Mouse (Mus musculus) heart, postnatal 36 days (tissue): ENCODE data around the gene Nr1i3. TPM values are rescaled to one million over a fixed set of nuclear protein-coding genes. Genes with fewer than 3 reads are reported as not detected.
A peak's percentile ranks its signal among the peaks of the same experiment; 100 is the strongest.

ENCODE experiments used
- DNase-seq, 2 experiments: peaks; one replicate each; pipeline ENCODE4 v3.0.0; 2021 to 2022
- intact Hi-C: fragments of 180-260 bp; cut with DNase I; formaldehyde crosslinking; loops from one replicate; pipeline ENCODE4 v1.15.1; 2025
- total RNA-seq, 2 experiments: library from RNA; stranded (reverse); gene quantifications; 2 replicates each; pipeline ENCODE4 v1.2.3; 2021

The Nr1i3 gene
- total RNA-seq, 2 experiments from 2014 or later, result 0.08 TPM; not detected in 1

DNA sequence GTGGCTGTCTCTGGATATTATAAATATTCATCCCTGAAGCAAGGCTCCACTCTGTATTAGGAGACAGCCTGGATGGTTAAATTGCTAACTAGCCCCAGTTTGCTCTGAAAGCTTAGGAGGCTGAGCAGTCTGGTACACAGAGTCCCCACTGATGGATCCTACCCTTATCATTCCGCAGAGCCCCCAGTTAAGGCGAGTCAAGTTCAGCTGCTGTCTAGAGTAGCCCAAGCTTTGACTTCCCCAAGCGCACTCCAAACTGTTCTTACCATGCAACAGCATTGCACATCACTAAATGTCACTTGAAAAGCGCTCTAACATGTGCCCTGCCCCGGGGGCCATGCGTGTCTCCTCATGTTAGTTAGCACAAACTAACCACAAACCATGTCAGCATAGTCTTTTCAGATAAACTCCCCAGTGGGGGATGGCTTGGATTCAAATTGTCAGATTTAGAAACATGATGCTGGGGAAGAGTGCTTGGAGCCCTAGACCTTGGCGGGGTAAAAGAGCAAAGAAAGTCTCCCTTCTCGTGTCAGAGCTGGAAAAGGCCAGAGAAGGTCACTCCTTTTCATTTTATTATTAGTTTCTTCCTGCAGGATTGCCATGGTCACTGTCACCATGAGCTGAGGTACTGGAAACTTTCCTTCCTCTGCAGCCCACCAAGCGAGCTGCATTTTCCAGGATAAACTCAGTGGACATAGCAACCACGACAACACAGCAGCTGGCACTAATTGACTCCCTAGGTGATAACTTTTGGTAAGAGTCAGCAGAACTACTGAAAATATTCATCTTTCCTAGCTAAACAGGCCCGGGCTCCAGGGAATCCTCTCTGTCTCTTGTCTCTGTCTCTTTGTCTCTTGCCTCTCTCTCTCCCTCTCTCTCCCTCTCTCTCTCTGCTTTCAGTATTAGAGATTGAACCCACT is 19.6 kb upstream of the Nr1i3 start:
- no peak for DNase-seq

DNA sequence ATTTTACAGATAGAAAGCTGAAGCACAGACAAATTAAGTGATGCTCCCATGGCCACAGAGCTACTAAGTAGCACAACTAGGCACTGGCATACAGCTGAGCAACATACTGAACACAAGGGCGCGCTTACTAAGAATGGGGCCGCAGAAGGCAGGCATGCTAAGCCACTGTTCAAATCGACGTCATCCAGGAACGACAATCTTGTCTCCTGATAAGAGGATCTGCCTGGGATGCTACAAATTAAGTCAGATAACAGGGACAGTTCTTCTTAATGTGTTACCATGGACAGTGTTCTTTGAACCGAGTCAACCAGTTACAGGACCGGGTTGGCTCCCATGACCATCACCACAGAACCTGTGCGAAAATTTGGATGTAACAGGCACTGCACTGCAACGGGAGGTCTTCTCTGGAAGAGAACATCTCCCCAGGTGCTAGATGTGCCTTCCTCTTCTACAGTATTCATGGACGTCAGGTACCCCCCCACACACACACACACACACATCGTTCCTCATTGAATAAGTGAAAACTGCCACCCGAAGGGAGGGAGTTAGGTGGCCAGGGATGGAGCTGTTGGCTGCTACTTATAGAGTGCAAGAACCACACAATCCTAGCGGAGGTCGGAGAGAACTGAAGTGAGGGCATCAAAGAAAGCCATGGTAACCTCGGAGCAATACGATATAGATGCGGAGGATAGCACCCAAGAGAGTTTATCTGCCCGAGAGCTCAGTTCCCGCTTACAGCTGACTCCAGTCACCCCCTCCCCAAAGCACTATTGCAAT is 18.5 kb upstream of the Nr1i3 start:
- no peak for DNase-seq
- intact Hi-C loops, result loop anchor here (2.0 kb wide), 2 partner anchors 26 to 30 kb away; no protein-coding TSS in a partner anchor

More for the DNA sequence above, 19.6 kb upstream of the Nr1i3 start:
- intact Hi-C loops, result loop anchor here (2.0 kb wide), 2 partner anchors 27 to 29 kb away; no protein-coding TSS in a partner anchor

DNA sequence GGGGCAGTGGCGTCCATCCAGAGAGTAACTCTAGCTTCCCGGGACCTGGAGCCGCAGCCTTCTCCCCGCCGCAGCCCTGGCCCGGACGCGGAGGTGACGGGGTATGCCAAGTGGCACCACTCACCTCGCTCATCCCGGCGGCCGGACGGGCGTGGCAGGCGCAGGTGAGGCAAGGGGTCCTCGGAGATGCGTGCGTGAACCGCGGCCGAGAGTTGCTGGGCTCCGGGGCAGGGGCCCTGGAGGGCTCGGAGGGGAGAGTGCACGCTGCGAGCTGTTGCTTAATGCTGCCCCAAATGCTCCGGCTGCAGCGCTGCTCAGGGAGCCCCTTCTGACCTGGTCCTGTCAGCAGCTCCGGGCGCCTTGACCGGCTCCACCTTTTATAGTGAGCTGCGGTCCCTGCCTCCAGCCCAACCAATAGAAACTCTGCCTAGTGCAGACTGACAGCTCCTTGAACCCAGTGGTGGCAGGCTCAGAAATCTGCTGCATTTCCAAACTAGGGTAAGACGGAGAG is 17.8 kb upstream of the Nr1i3 start, which contains the start of gene Pcp4l1:
Gene Pcp4l1, minus strand, starts transcription at position 382 of the 511 bp plus-strand sequence.
- peak; percentile 69 to 78 for DNase-seq
- intact Hi-C loops, result loop anchor here (2.0 kb wide), 2 partner anchors 25 to 31 kb away; no protein-coding TSS in a partner anchor

DNA sequence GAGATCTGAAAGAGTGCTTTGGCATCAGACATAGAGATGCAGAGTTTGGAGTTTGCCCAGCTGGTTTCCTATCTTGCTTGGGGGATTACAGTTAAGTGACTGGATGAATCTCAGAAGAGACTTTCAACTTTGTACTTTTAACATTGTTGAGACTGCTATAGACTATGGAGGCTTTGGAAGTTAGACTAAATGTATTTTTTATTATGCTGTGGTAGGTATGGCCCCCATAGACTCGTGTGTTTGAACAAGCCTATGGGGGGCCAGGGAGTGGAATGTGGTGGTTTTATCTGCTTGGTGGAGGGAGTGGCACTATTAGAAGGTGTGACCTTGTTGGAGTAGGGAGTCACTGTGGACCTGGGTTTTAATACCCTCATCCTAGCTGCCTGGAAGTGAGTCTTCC is 14.2 kb upstream of the Nr1i3 start:
- intact Hi-C loops, result no loop called here
- no peak for DNase-seq

DNA sequence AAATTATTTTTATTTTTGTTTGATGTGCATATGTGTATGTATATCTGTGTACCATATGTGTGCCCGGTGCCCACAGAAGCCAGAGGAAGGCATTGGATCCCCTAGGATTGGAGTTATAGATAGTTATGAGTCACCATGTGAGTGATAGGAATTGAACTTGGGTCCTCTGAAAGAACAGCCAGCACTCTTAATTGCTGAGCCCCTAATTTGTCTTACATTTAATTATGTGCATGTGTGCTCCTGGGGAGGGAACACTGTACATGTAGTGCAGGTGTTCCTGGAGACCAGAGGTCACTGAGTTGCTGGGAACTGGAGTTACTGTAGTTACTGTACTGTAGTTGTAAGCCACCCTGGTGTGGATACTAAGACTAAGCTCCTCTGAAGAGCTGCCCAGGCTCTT is 13.0 kb upstream of the Nr1i3 start:
- no peak for DNase-seq
- intact Hi-C loops, result no loop called here

DNA sequence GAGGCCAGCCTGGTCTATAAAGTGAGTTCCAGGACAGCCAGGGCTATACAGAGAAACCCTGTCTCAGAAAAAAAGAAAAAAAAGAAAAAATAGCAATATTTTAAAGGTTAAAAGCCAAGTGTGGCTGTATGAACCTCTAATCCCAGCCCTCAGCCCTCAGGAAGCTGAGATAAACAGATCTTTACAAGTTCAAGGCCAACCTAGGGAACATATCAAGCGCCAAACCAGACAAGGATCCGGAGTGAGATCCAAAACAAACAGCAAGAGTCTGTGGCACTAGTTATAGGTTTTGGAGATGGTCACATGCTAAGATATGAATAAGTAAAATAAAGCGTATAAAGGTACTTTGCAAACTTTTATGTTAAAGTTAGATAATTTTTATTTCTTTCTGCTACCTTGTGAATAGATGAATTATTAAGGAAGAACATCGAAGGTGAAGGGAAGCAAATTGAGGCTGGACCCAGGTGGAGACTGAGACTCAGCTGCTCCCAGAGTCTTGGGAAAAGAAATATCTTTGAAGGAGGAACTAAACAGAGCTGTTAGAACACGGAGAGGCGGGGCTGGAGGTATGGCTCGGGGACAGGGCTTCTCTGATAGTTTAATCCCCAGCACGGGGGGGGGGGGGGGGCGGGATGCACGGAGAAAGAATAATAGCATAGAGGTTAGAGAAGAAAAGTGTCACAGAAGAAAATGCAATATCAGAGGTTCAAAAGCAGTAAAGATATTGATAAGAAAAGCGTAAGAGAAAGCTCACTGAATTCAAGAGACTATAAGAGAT is 10.1 kb upstream of the Nr1i3 start:
- intact Hi-C loops, result no loop called here

DNA sequence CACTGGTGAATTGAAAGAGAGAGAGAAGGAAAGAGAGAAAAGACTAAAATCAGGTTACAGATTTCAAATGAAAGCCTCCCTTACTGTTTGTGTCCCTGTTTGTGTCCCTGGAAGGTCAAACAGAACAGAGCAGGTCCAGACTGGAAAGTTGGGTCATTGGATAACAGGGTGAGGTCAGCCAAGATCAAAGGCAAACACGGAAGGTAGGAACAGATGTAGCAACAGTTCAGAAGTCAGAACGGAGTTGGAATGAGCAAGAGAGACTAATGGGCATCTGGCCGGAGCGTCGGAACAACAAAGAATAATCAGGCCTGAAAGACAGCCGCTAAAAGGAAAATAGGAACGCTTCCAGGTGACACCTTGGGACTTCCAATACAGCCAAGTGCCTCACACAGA is 9.5 kb upstream of the Nr1i3 start:
- intact Hi-C loops, result no loop called here
- no peak for DNase-seq

More for the DNA sequence above, 10.1 kb upstream of the Nr1i3 start:
- DNase-seq, result no peak

DNA sequence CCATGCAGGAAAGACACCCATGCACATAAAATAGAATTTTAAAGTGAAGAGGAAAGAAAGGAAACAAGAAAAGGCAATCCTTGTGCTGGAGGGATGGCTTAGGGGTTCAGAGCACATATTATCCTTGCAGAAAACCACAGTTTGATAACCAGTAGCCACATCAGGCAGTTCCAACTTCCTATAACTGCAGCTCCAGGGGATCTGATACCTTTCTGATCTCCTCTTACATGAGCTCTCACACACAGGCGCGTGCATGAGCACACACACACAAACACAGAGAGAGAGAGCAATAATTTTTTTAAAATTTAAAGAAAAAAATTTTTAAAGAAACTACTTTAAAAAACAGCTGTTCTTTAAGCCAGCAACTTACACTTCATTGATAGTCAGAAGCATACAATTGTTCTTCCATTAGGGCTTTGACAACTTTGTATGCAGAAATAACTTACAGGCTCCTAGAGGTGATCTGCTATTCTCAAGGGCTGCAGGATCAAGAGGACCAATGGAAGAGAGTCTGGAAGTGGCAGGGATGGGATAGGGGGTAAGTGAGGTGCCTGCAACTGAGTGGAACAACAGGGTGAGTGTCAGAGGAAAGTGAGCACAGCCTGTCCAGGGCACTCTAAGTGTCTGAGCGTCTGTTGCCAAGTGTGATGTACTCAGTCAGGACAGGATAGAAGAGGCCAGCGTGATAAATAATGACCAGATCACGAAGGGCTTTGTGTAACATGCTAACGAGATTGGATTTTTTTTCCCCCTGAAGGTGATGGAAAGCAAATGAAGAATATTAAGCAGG is 7.9 kb upstream of the Nr1i3 start:
- intact Hi-C loops, result no loop called here
- DNase-seq, result no peak

DNA sequence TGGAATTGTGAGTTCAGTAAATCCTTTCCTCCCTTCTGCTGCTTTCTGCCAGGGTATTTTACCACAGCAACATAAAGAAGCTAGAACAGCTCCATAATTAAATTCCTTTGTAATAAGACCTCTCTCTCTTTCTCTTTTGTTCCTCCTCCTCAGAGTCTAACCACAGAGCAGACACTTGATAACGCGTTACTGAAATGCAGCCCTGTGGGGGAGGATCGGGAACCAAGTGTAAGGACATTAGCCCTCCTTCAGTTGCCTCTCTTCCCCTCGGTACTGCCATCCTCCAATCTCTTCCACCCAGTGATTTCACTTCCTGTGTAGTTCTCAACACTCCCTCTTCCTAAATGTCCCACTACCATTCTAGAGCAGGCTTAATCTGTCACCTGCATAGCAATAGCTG is 4.4 kb upstream of the Nr1i3 start:
- intact Hi-C loops, result no loop called here
- DNase-seq, result no peak

DNA sequence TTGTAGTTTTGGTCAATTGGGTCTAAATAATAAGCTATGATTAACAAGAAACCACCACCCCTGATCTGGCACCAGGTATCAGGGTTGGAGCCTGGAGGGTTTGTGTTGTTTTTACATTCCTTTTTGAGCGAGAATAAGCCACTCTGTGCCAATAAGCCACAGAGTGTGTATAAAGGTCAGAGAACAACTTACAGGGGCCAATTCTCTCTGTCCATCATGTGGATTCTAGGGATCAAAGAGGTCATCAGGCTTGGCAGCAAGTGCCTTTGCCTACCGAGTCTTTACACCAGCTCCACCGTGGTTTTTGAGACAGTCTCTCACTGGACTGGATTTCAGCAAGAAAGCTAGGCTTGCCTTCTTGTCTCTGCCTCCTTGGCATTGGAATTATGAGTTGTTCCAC is 916 bp upstream of the Nr1i3 start:
- intact Hi-C loops, result no loop called here
- no peak for DNase-seq

DNA sequence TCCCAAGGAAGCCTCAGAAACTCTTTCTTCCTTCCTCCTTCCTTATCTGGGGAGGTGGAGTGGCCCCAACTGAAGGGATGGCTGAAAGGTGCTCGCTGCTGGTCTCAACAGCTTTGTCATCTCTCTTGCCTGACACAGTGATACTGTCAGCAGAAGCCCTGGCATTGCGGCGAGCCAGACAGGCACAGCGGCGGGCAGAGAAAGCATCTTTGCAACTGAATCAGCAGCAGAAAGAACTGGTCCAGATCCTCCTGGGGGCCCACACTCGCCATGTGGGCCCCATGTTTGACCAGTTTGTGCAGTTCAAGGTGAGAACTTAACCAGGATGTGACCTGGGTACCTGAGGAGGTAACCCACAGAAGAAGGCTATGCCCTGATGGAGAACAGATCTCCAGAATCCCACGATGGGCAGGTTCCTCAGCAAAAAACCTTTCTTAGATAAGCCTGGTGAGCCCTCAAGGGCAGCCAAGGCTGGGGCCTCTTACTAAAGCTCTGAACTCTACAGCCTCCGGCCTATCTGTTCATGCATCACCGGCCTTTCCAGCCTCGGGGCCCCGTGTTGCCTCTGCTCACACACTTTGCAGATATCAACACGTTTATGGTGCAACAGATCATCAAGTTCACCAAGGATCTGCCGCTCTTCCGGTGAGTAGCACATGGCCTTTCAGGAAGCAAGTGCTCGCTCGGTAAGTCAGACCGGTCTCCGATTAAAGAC is 2.6 kb downstream of the Nr1i3 start:
- intact Hi-C loops, result no loop called here

DNA sequence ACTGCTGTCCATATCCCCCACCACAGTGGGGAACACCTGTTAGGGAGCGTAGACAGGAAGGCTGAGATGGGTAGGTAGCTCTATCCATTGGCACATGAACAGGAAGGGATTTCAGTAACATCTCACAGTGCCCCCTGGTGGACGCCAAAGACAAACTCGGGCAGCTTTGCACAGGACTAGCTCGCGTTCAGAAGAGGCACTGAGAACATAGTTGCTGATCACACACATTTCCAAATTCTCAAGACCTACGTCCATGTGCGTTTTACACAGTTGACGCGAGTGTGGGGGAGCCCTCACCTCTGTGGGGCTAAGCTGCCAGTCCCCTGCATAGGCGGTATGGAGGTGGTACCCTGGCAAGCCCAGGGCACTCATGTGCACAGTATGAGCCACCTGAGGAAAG is 7.1 kb downstream of the Nr1i3 start:
- intact Hi-C loops, result loop anchor here (1.0 to 2.0 kb wide), 3 partner anchors 26 to 103 kb away; no protein-coding TSS in a partner anchor
- DNase-seq, result peak; percentile 87 to 91

More for the DNA sequence above, 2.6 kb downstream of the Nr1i3 start:
- DNase-seq, result no peak

DNA sequence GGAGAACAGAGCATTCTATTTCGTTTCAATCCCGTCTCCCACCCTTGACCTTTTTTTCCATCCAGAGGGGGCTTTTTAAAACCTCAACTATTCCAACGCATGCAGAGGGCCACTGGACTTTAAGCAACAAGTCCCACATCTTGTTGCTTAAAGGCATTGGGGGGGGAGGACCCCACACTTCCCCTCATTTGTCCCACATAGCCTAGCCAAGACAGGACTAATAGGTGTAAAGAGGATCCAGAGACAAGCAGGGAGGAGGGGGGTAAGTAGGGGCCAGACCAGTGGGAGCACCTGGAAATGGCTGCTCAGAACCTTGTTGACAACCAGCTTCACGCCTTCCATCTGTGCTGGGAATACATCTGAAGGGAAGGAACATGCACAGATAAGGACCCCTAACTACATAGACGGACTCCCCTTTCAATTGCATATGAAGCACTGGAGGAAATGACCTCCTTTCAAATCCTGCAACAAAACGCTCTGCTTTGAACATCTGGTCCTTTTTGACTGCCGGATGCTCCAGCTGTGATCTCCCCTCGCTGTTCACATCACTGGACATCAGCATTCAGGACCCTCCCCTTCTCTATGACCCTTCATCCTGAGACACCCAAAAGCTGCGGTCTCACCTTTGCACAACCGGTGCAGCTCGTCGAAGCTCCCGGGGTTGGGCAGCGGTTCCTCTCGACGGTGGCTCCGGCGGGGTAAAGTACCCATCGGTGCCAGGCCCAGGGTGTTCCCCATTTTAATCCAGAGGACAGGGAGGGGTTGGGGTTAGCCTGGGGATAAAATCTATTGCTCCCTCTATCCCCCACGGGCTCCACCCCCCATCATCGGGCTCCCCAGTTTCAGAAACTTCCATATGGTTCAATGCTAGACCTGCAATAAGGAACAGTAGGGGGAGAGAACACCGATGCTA is 7.8 kb downstream of the Nr1i3 start:
- intact Hi-C loops, result loop anchor here (2.0 kb wide), 4 partner anchors 25 to 65 kb away; partner anchors contain the start of gene Usp21
- DNase-seq, result no peak

DNA sequence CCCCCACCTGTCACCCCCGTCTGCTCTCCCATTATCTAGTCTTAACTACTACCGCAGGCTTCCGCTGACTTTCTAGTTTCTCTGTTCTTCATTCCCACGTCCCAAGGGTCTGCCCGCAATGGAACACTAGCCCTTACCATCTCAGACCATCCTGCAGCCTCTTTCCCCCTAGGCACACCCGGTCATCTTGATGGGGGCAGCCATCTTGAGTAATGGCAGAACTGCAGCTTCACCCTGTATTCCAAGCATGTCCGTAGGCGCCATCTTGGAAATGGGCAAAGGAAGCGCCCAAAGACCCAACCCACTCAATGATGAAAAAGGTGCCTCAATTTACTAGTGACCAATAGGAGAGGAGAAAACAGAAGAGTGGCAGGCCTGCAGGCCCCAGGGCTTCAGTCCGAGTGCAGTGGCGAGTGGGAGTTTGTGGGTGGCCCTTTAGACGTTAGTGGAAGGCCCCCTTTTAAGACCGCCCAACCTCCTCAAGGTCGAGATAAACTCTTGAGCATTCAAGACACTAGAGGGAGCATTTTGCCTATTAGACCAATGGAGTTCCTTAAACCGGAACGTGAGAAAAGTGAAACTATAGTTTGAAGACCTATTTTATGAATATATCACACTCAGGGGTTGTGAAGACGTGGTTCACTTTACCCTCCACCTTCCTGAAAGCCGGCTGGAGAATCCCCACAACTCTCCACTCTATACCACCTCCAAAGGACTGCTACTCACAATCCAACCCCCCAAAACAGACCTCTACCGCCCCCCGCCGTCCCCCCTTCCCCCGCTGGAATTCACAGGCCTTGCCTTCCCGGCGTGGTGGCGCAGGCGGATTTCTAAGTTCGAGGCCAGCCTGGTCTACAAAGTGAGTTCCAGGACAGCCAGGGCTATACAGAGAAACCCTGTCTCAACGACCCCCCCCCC is 8.7 kb downstream of the Nr1i3 start, which contains the start of gene Tomm40l:
Gene Tomm40l, minus strand, starts transcription at position 277 of the 918 bp plus-strand sequence.
- intact Hi-C loops, result loop anchor here (2.0 kb wide), 3 partner anchors 24 to 64 kb away; partner anchors contain the start of gene Usp21

DNA sequence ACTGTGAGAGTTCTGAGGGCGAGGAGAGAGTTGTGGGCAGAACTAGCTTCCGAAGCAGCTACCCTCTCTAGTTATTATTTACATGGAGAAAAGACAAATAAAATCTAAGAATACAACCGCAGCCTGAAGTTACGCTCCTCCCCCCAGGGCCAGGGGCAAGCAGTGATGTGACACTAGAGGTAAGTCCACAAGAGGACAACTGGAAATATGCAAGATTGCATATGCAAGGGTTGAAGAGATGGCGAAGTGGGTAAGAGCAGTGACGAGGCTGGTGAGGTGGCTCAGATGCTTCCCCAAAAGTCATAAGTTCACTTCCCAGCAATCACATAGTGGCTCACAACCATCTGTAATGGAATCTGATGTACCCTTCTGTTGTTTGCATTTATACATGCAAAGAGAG is 9.4 kb downstream of the Nr1i3 start:
- intact Hi-C loops, result loop anchor here (2.0 kb wide), 3 partner anchors 24 to 64 kb away; partner anchors contain the start of gene Usp21
- DNase-seq, result no peak

More for the DNA sequence above, 8.7 kb downstream of the Nr1i3 start, which contains the start of gene Tomm40l:
- peak; percentile 86 to 88 for DNase-seq

DNA sequence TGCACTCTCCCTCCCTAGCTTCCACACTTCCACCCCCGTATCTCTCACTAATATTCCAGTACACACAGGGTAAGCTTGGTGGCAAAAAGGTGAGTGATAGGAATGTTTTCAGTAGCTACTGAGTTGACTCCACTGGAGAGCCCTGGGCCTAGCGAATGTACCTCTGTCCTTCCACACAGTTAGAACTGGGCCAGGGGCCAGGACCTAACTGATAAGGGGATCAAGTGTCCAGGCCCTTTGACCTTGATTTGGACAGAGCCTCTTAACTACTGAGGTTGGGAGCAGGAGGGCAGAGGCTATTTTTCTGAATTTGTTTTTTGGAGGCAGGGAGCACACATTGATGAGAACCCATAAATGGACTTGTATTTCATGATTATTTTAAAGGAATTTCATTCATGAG is 10.0 kb downstream of the Nr1i3 start:
- intact Hi-C loops, result loop anchor here (2.0 kb wide), 3 partner anchors 23 to 63 kb away; partner anchors contain the start of gene Usp21
- DNase-seq, result no peak
